Mouse (Mus musculus) right cerebral cortex, postnatal 4 days (tissue): ENCODE measurements around the gene Pias1.
"Not testable (repeated sequence)": the region's sequence is repeated elsewhere in the genome, so short reads cannot be mapped to it uniquely, and the experiment has no call there.

ENCODE experiments used
- DNase-seq: peaks from one replicate; pipeline ENCODE4 v3.0.0-alpha.2; 2022

Pias1 gene

DNA sequence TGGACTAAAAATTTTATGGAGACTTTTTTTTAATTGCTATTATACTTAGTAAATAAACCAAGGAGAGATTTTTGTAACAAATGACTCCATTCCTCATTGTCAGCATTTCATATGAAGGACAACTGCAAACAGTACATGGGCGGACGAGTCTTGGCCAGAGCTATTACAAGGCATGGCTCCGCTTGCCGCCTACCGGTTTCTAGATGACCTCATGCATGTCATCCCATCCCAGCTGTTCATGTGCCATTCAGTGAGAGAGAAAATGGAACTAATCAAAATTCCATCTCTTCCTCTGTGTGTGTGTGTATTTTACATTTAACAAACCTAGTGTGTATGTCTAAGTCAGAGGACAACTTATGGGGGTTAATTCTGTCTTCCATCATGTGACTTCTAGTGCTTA lies 51.9 kb downstream of the Pias1 start:
- DNase-seq: no peak

- no peak for DNase-seq
These were observed 52.9 kb downstream of the Pias1 start for GRCm38 (mm10) chr9:62934700-62935400.

- DNase-seq: no peak
These were observed 55.0 kb downstream of the Pias1 start for GRCm38 (mm10) chr9:62932575-62933339.

- peak; percentile 8 for DNase-seq
These were observed 62.7 kb downstream of the Pias1 start for GRCm38 (mm10) chr9:62924886-62925610.

DNA sequence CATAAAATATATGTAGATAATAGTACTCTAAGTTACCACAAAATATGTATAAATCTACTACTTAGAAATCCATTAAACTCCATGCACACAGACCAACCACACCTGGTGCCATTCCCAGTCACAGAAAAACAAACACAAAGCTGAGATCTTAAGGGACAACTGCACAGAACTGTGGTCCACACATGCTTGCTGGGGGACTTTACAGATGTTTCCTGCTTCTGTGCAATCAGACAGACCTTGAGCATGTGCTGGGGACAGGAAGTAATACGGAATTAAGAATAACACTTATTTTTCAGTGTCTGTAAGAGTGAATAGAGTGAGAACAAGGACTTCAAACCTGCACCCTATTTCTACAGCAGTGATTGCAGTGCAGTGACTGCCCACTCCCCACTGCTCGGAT lies 66.8 kb downstream of the Pias1 start:
- DNase-seq: no peak

DNA sequence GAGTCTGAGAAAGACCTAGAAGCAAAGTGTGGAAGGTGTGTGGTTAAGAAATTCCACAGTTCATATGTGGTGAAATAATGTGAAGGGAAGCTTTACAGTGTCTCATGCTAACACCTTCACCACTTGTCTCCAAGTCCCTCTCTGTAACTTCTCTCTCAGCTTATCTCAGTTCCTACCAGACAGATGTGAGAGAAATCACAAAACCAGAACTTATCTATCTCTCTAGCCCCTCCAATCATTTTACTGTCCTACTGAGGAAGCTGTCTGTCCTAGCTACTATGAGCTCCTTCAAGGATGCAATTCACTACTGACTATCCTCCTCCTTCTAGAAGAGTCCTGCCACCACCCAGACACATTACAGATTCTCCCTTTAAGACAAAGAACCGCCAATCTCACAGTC lies 70.7 kb downstream of the Pias1 start:
- DNase-seq: no peak

DNA sequence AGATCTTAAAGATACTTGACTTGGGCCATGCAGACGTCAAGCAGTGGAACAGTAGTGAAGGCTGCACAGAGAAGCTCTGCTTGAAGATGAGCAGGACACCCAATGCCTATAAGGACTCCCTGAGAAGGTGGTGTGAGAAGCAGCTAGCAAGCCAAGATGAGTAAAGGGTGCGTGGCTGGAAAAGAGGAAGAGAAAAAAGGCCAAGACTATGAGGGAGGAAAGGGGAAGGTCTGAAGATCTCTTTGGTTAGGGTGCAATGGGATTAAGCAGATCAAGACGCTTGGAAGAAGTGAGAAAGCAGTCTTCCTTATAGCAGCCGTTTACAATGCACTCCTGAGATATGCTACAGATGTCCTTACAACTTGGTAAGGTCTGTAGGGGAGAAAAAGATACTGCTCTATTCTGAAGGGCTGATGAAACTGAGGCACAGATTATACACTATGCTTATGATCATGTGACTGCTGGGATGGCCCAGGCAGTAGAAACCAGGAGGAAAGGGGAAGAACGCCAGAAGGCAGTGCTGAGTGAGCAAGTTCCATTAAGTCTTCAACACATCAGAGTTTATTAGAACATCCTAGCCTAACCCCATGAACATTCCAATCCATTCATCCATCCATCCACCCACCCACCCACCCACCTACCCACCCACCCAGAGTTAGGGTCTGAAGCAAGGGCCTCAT lies 74.2 kb downstream of the Pias1 start:
- DNase-seq: no peak

- DNase-seq: no peak
These were observed 82.7 kb downstream of the Pias1 start for GRCm38 (mm10) chr9:62905039-62905438.

DNA sequence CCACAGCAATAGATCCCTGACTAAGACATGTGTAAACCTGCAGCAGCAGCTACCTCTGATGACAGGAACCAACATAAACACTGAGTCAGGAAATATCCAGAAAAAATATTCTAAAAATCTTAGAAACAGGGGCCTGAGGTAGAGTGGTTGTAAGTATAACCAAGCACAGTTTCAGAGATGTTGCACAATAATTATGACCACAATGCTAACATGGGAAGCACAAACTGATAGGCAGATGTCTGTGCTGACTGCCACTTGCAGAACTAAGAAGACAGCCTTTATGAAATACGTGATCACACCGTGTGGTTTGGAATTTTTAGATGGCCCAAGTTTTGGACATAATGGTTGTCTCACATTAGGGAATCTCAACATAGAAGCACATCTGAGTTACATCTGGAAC lies 83.9 kb downstream of the Pias1 start:
- no peak for DNase-seq

GRCm38 (mm10) chr9:62901736-62902135 lies 86.0 kb downstream of the Pias1 start:
- DNase-seq: no peak

GRCm38 (mm10) chr9:62894486-62894885 lies 93.2 kb downstream of the Pias1 start:
- no peak for DNase-seq

DNA sequence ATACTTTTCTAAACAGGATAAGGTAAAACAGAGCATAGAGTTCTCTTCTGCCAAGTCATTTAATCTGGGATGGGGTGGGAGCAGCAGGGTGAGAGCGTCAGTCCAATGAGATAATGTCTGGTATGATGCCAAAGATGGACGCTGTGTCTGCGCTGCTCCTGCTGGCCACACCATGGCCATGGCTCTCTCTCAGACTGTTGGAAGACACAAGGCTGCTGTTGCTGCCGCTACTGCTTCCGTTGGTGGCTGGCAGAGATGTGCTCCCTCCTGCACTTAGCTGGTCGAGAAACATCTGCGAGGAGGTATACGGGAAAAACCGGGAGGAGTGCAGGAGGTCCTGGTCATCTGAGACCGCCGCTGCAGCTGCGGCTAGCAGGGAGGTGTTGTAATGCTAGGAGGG lies 105.9 kb downstream of the Pias1 start:
- DNase-seq: no peak

GRCm38 (mm10) chr9:62877825-62878224 lies 109.9 kb downstream of the Pias1 start:
- no peak for DNase-seq

GRCm38 (mm10) chr9:62876966-62877616 lies 110.6 kb downstream of the Pias1 start:
- no peak for DNase-seq

- DNase-seq: no peak
These were observed 117.0 kb downstream of the Pias1 start for GRCm38 (mm10) chr9:62870728-62871127.

GRCm38 (mm10) chr9:62869236-62869635 lies 118.5 kb downstream of the Pias1 start:
- not testable (repeated sequence) for DNase-seq

- no peak for DNase-seq
These were observed 126.9 kb downstream of the Pias1 start for GRCm38 (mm10) chr9:62860866-62861265.

DNA sequence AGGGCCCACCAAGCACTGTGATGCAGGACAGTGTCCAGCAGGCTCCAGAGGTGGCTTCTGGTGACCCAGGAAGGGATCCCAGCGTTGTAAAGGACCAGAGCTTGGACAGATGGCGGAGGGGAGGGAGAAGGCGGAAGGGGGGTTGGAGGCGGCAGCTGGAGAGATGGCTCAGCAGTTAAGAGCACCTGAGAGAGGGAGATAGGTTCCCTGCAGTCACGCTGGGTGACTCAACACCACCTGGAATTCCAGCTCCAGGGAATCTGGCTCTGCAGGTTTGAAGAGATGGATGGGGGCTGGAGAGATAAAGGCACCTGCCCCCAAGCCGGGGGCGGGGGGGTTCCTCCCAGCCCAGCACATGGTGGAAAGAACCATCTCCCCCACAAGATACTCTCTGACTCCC lies 127.6 kb downstream of the Pias1 start:
- DNase-seq: not testable (repeated sequence)

- DNase-seq: no peak
These were observed 129.3 kb downstream of the Pias1 start for GRCm38 (mm10) chr9:62858266-62859019.

DNA sequence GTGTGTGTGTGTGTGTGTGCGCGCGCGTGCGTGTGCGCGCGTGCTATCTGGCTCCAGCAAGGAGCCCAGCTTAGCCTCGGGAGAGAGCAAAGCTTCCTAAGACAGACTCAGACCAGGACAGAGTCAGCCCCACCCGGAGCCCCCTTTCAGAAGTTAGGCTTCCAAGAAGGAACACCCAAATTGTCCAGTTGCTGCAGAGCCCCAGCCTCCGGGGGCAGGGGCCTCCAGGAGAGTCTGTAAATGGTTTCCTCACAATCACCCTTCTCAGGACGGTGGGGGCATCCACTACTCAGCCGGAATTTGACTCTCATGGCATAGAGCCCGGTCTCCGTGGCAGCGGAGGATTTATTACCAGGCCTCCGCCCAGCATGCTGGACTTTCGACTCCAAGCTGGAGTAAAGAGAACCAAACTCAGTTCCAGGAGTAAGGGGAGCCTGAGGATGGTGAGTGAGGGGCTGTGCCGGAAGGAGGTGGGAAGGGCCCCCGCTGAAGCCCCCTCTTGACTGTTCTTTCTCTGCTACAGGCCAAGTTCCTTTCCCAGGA lies 129.9 kb downstream of the Pias1 start, which contains the start of gene Calml4:
Calml4 (plus strand) TSS at position 362 of the 543 bp plus-strand sequence.
- peak; percentile 32 for DNase-seq

- DNase-seq: no peak
These were observed 130.5 kb downstream of the Pias1 start for GRCm38 (mm10) chr9:62857216-62857615.
